Mouse (Mus musculus): ENCODE data around the gene Adrm1. TPM values are rescaled to one million over a fixed set of nuclear protein-coding genes. Genes with fewer than 3 reads are reported as not detected.

Gene Adrm1
- total and polyA plus RNA-seq, 3 experiments = 116 to 148 (median 127) TPM

DNA sequence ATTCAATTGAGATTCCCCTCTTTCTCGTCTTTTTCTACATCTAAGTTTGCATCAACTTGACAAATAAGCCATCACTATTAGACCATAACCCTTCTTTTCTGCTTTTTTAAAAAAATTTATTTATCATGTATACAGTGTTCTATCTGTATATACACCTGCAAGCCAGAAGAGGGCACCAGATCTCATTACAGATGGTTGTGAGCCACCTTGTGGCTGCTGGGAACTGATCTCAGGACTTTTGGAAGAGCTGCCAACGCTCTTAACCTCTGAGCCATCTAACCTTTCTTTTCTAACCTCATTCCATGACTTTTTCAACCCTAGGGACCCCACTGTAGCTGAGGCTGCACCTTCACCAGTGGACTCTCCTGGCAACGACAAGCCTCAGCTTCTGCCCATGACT, 41.0 kb downstream of the Adrm1 start:
- in situ Hi-C loops (cut with MboI; ENCODE audit: low pct_ligation_motif_present, low pct_unique_long_range_greater_than_20kb, low sequenced_read_pairs) (no loop called here), dilution Hi-C loops (cut with MboI; ENCODE audit: extremely low pct_ligation_motif_present, extremely low pct_unique_long_range_greater_than_20kb, low sequenced_read_pairs) (no loop called here)
- Histone ChIP-seq H3K4me1 (ENCODE audit: control insufficient read depth in 1 of 2, insufficient read depth in 2 of 2) (peaks cover 0 to 3% of the 10 kb centered on the region in 2 experiments; a peak in 1 of 4 replicates), H3K4me2 (ENCODE audit: insufficient read depth, low read depth, poor library complexity, severe bottlenecking) (no peak overlapping the region), H3K27ac (ENCODE audit: insufficient read depth, low read depth) (no peak overlapping the region), H3K79me2 (replicated peaks; ENCODE audit: control insufficient read depth, extremely low read depth, insufficient read depth, poor library complexity, severe bottlenecking) (no peaks in the 10 kb centered on the region), H3K4me3 (replicated peaks in 1 of 3; ENCODE audit: low read depth in 2 of 3, low read length in 2 of 3, poor library complexity in 1 of 3) (no peak overlapping the region), H3K36me3 (replicated peaks in 1 of 2; ENCODE audit: control insufficient read depth in 1 of 2, insufficient read depth in 1 of 2, low read length in 1 of 2) (no peaks in the 10 kb centered on the region), H3K9me3 (replicated peaks; ENCODE audit: low read length) (peaks cover 4% of the 10 kb centered on the region), H3K9ac (ENCODE audit: insufficient read depth, low read depth) (no peak overlapping the region), H3K27me3 (replicated peaks) (peaks cover 27% of the 10 kb centered on the region)
- DNase-seq (ENCODE audit: extremely low read depth) = no peak
- TF ChIP-seq MAX (IDR thresholded peaks at IDR 0.05; ENCODE audit: low read length) = no peak
- TF ChIP-seq E2F4 (IDR thresholded peaks at IDR 0.05; ENCODE audit: insufficient replicate concordance, low read depth, low read length) = no peak
- peak in 1 of 2 experiments; percentile 64; a peak in 2 of 4 replicates for TF ChIP-seq CTCF (conservative IDR thresholded peaks at IDR 0.05 in 1 of 2, IDR thresholded peaks at IDR 0.05 in 1 of 2; ENCODE audit: low read depth in 2 of 2, low read length in 2 of 2)
- TF ChIP-seq TCF12 (IDR thresholded peaks at IDR 0.05; ENCODE audit: low read depth, low read length) = no peak
- TF ChIP-seq CHD1 (IDR thresholded peaks at IDR 0.05; ENCODE audit: low read depth, low read length) = no peak
- no peak for TF ChIP-seq ZMIZ1 (IDR thresholded peaks at IDR 0.05; ENCODE audit: low read depth, low read length)

DNA sequence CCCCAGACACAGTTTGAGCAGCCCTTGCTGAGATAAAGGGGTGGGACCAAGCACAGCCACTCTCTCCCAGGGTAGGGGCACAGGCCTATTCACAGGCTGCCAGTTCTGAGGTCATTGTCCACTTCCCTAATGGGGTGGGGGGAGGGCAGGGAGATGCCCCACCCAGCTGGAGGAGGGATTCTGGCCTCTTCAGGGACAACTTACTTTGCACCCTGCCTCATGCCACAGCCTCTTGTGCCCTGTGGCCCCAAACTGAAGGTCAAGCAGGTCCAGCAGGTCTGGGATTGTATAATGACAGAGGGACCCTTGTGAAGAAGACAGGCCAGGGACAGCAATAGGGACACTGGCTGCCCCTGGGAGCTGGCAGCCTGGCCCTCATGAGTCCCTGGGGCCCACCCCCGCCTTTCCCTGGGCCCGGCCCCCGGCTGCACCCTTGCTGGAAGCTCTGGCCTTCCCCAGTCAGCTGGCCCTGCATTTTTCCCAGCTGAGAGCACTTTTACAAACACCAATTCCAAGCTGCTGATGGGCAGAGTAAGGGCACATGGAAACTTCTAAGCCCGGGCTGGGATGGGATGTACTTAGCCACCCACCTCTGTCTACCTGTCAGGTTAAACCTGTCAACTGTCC, 43.2 kb downstream of the Adrm1 start:
- dilution Hi-C loops (cut with MboI; ENCODE audit: extremely low pct_ligation_motif_present, extremely low pct_unique_long_range_greater_than_20kb, low sequenced_read_pairs) (no loop called here), in situ Hi-C loops (cut with MboI; ENCODE audit: low pct_ligation_motif_present, low pct_unique_long_range_greater_than_20kb, low sequenced_read_pairs) (no loop called here)
- Histone ChIP-seq H3K36me3 (replicated peaks in 1 of 2; ENCODE audit: control insufficient read depth in 1 of 2, insufficient read depth in 1 of 2, low read length in 1 of 2) (no peaks in the 10 kb centered on the region), H3K4me1 (ENCODE audit: control insufficient read depth in 1 of 2, insufficient read depth in 2 of 2) (peaks cover 0 to 3% of the 10 kb centered on the region in 2 experiments; a peak in 2 of 4 replicates), H3K79me2 (replicated peaks; ENCODE audit: control insufficient read depth, extremely low read depth, insufficient read depth, poor library complexity, severe bottlenecking) (no peaks in the 10 kb centered on the region), H3K9me3 (replicated peaks; ENCODE audit: low read length) (peaks cover 4% of the 10 kb centered on the region), H3K27ac (ENCODE audit: insufficient read depth, low read depth) (no peak overlapping the region), H3K27me3 (replicated peaks) (peaks cover 46% of the 10 kb centered on the region), H3K4me2 (ENCODE audit: insufficient read depth, low read depth, poor library complexity, severe bottlenecking) (no peak overlapping the region), H3K9ac (ENCODE audit: insufficient read depth, low read depth) (no peak overlapping the region), H3K4me3 (replicated peaks in 1 of 3; ENCODE audit: low read depth in 2 of 3, low read length in 2 of 3, poor library complexity in 1 of 3) (no peak overlapping the region)
- no peak for TF ChIP-seq ZNF384 (IDR thresholded peaks at IDR 0.05; ENCODE audit: low read depth, low read length)
- TF ChIP-seq HCFC1 (IDR thresholded peaks at IDR 0.05; ENCODE audit: low read depth, low read length) = no peak
- no peak for TF ChIP-seq EP300 (IDR thresholded peaks at IDR 0.05; ENCODE audit: low read length)
- TF ChIP-seq POLR2A (IDR thresholded peaks at IDR 0.05; ENCODE audit: low read depth, low read length) = no peak
- TF ChIP-seq CTCF (conservative IDR thresholded peaks at IDR 0.05 in 1 of 2, IDR thresholded peaks at IDR 0.05 in 1 of 2; ENCODE audit: low read depth in 2 of 2, low read length in 2 of 2) = no peak
- TF ChIP-seq UBTF (IDR thresholded peaks at IDR 0.05; ENCODE audit: low read depth, low read length) = no peak
- TF ChIP-seq ELF1 (IDR thresholded peaks at IDR 0.05; ENCODE audit: low read depth, low read length) = no peak
- TF ChIP-seq ETS1 (conservative IDR thresholded peaks at IDR 0.05; ENCODE audit: low read depth, low read length) = no peak
- no peak for TF ChIP-seq TCF12 (IDR thresholded peaks at IDR 0.05; ENCODE audit: low read depth, low read length)
- TF ChIP-seq SIN3A (IDR thresholded peaks at IDR 0.05; ENCODE audit: low read length) = no peak
- TF ChIP-seq POLR2AphosphoS2 (IDR thresholded peaks at IDR 0.05; ENCODE audit: low read depth, low read length) = no peak
- no peak for TF ChIP-seq BHLHE40 (IDR thresholded peaks at IDR 0.05; ENCODE audit: low read depth, low read length)
- TF ChIP-seq MXI1 (IDR thresholded peaks at IDR 0.05; ENCODE audit: low read depth, low read length) = no peak
- no peak for DNase-seq (ENCODE audit: extremely low read depth)
